Mouse (Mus musculus): ENCODE results near the gene Grik1.

GRCm38 (mm10) chr16:87917897-87918296 is 372.2 kb downstream of the Grik1 start:
- TF ChIP-seq CTCF (IDR thresholded peaks at IDR 0.05; ENCODE audit: borderline replicate concordance, insufficient read depth, low read length) (no peak), POLR2A (IDR thresholded peaks at IDR 0.05; ENCODE audit: low read depth, low read length) (no peak)
